Mouse (Mus musculus): ENCODE results near the gene Ddit4. TPM values are rescaled to one million over a fixed set of nuclear protein-coding genes. Genes with fewer than 3 reads are reported as not detected.
A peak's percentile ranks its signal among the peaks of the same experiment; 100 is the strongest.
"Not testable (repeated sequence)": the region's sequence is repeated elsewhere in the genome, so short reads cannot be mapped to it uniquely, and the experiment has no call there.

Gene Ddit4
- polyA plus RNA-seq (2014; fragmentation: Nextera tagmentation; extraction: Ambion mirVana), result 2.0 and 3.0 TPM in 2 replicates

DNA sequence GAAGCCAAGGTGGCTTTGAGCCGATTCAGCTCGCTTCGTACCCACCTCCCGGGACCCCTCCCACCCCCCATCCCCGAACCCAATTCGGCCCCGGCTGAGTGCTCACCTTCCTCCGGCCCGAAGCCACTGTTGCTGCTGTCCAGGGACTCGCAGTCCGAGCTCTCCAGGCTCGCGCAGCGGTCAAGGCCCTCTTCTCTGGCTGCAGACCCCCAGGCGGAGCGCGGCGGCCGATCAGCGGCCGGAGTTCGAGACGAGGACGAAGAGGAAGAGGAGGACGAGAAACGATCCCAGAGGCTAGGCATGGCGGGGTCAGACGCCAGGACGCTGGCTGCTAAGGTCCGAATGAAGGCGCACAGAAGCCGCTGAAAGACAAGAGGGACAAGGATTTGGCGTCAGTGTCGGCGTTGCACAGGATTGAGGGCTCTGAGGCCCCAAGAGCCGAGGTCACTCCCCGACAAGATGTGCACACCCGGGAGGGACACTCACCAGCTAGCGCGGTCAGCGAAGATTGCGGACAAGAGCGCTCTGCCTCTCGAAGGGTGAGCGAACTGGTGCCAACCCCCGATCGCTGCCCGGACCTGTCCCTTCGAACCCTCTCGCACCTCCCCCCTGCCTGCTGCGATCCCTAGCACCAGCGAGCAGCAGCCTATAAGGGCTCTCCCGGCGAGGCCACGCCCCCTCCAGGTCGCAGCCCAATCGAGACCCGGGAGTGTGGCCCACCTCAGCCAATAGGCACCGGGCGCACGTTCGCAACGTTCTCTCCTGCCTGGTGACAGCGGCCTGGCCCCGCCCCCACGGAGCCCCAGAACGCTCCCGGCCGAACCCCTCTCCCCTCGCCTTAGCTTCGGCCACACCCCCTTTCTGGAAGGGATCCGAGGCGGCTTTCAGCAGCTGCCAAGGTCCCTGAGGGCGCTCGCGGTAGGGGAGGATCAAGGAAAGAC, at the start of gene Ddit4:
TSS of gene Ddit4 (minus strand) at position 624 of the 941 bp plus-strand sequence.
- peak; percentile 99 for DNase-seq (ENCODE audit: low spot score)
- H3K9me3 ChIP-seq (ENCODE audit: control insufficient read depth, low read length), result no peaks in the 10 kb centered on the region
- peak; percentile 97 for ATAC-seq (replicated peaks; ENCODE audit: low FRiP score, low TSS enrichment, low read depth)
- H3K9ac ChIP-seq (ENCODE audit: low read length), result peak within 1 kb of the TSS; percentile 89
- under 1% methylated on average over 76 of the region's 76 CpGs for WGBS
- peaks cover 32% of the 10 kb centered on the region for H3K4me1 ChIP-seq (replicated peaks; ENCODE audit: control insufficient read depth, insufficient read depth, low read length)
- H3K4me2 ChIP-seq (ENCODE audit: low read length), result peak within 1 kb of the TSS; percentile 95
- 0 out of 2 replicates have a peak, but pooled peaks cover 5% of the 10 kb centered on the region for H3K36me3 ChIP-seq (ENCODE audit: control insufficient read depth, insufficient read depth, low read length)
- peak within 1 kb of the TSS; percentile 89 for H3K27ac ChIP-seq (ENCODE audit: low read depth)
- H3K4me3 ChIP-seq (ENCODE audit: low read depth, low read length), result peak within 1 kb of the TSS; percentile 96
- no peaks in the 10 kb centered on the region for H3K27me3 ChIP-seq (replicated peaks; ENCODE audit: control insufficient read depth, insufficient read depth, low read length)

DNA sequence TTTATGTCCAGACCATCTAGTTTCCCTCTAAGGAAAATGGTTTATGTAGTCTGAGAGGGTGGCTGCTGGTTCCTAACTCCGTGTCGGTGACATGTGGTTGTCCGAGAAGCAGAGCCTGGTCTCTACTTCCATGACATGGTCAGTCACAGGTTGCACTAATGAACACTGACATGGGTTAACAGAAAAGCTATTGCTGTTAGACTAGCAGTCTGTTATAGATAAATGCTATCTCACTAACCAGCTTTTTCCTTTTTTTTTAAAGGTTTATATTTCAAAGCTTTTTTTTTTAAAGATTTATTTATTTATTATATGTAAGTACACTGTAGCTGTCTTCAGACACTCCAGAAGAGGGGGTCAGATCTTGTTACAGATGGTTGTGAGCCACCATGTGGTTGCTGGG, 47.4 kb upstream of the Ddit4 start:
- WGBS, result 92% methylated on average over 3 of the region's 3 CpGs
- peaks cover 27% of the 10 kb centered on the region for H3K36me3 ChIP-seq (ENCODE audit: control insufficient read depth, insufficient read depth, low read length)
- no peak overlapping the region for H3K4me3 ChIP-seq (ENCODE audit: low read depth, low read length)
- H3K9me3 ChIP-seq (ENCODE audit: control insufficient read depth, low read length), result no peaks in the 10 kb centered on the region
- DNase-seq (ENCODE audit: low spot score) (no peak), ATAC-seq (replicated peaks; ENCODE audit: low FRiP score, low TSS enrichment, low read depth) (no peak)
- no peak overlapping the region for H3K4me2 ChIP-seq (ENCODE audit: low read length)
- no peak overlapping the region for H3K9ac ChIP-seq (ENCODE audit: low read length)
- no peak overlapping the region for H3K27ac ChIP-seq (ENCODE audit: low read depth)
- H3K4me1 ChIP-seq (replicated peaks; ENCODE audit: control insufficient read depth, insufficient read depth, low read length), result peaks cover 14% of the 10 kb centered on the region
- H3K27me3 ChIP-seq (replicated peaks; ENCODE audit: control insufficient read depth, insufficient read depth, low read length), result no peaks in the 10 kb centered on the region

DNA sequence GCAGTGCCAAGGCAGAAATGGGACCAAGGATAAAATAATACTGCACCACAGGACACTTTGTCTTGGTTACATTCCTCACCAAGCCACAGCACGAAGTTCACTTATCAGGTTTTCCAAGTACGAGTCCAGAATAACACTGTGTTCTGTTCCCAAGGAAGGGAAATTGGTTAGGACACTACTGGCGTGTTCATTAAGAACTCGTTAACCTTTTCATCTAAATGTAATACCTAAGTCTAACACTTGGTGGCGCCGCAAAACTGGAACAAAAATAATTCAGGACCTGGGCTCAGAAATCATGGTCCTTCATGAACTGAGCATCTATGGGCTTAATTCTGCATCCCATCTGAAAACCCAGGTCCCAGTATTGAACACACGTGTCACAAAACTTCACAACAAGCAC, 46.0 kb upstream of the Ddit4 start:
- Histone ChIP-seq H3K27ac (ENCODE audit: low read depth) (no peak overlapping the region), H3K9ac (ENCODE audit: low read length) (no peak overlapping the region), H3K4me2 (ENCODE audit: low read length) (no peak overlapping the region), H3K9me3 (ENCODE audit: control insufficient read depth, low read length) (no peaks in the 10 kb centered on the region), H3K4me3 (ENCODE audit: low read depth, low read length) (no peak overlapping the region), H3K4me1 (replicated peaks; ENCODE audit: control insufficient read depth, insufficient read depth, low read length) (peaks cover 9% of the 10 kb centered on the region; the same call in 1 of the 2 replicates), H3K27me3 (replicated peaks; ENCODE audit: control insufficient read depth, insufficient read depth, low read length) (no peaks in the 10 kb centered on the region), H3K36me3 (ENCODE audit: control insufficient read depth, insufficient read depth, low read length) (peaks cover 34% of the 10 kb centered on the region)
- WGBS, result 25% methylated on average over 7 of the region's 7 CpGs
- ATAC-seq (replicated peaks; ENCODE audit: low FRiP score, low TSS enrichment, low read depth) (no peak), DNase-seq (ENCODE audit: low spot score) (no peak)

GRCm38 (mm10) chr10:59995889-59996288, 44.3 kb upstream of the Ddit4 start:
- Histone ChIP-seq H3K9me3 (ENCODE audit: control insufficient read depth, low read length) (no peaks in the 10 kb centered on the region), H3K4me3 (ENCODE audit: low read depth, low read length) (no peak overlapping the region), H3K27ac (ENCODE audit: low read depth) (no peak overlapping the region), H3K4me1 (replicated peaks; ENCODE audit: control insufficient read depth, insufficient read depth, low read length) (no peaks in the 10 kb centered on the region), H3K9ac (ENCODE audit: low read length) (no peak overlapping the region), H3K27me3 (replicated peaks; ENCODE audit: control insufficient read depth, insufficient read depth, low read length) (no peaks in the 10 kb centered on the region), H3K36me3 (ENCODE audit: control insufficient read depth, insufficient read depth, low read length) (peaks cover 35% of the 10 kb centered on the region), H3K4me2 (ENCODE audit: low read length) (no peak overlapping the region)
- DNase-seq (ENCODE audit: low spot score), result no peak
- no peak for ATAC-seq (replicated peaks; ENCODE audit: low FRiP score, low TSS enrichment, low read depth)
- 95% methylated on average over 6 of the region's 6 CpGs for WGBS

DNA sequence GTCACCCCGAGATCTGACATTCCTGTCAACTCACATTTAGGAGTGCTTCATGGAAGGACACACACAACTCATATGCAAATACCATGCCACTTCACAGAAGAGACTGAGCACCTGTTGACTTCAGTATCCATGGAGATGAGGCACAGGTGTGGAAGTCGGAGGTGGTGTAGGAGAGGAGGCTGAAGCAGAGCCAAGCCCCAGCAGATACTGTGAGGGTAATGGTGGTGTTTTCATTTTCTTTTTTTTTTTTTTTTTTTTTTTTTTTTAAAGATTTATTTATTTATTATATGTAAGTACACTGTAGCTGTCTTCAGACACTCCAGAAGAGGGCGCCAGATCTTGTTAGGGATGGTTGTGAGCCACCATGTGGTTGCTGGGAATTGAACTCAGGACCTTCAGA, 42.2 kb upstream of the Ddit4 start:
- H3K4me2 ChIP-seq (ENCODE audit: low read length); H3K4me1 ChIP-seq (replicated peaks; ENCODE audit: control insufficient read depth, insufficient read depth, low read length); H3K9me3 ChIP-seq (ENCODE audit: control insufficient read depth, low read length); DNase-seq (ENCODE audit: low spot score); ATAC-seq (replicated peaks; ENCODE audit: low FRiP score, low TSS enrichment, low read depth); H3K27me3 ChIP-seq (replicated peaks; ENCODE audit: control insufficient read depth, insufficient read depth, low read length); H3K27ac ChIP-seq (ENCODE audit: low read depth); H3K9ac ChIP-seq (ENCODE audit: low read length); H3K4me3 ChIP-seq (ENCODE audit: low read depth, low read length): not testable (repeated sequence)
- WGBS, result 92% methylated on average over 2 of the region's 3 CpGs
- peaks cover 47% of the 10 kb centered on the region for H3K36me3 ChIP-seq (ENCODE audit: control insufficient read depth, insufficient read depth, low read length)

DNA sequence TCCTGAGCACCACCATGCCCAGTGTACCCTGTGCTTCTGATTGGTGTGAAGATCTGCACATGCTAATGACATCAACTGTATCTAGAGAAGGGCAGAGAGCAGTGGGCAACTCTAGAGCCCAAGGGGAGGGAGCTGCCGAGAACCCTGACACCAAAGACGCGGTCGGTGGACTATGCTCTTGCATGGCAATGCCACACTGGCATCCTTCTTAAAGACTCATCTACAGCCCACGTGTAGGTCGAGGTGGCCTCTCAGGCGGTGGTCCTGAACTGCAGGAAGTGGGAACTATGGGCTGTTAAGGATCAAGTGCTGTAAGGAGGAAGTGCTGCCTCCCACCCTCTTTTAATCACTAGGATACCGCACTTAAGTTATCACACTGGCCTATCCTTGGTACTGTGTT, 40.4 kb upstream of the Ddit4 start:
- Histone ChIP-seq H3K4me2 (ENCODE audit: low read length) (no peak overlapping the region), H3K27me3 (replicated peaks; ENCODE audit: control insufficient read depth, insufficient read depth, low read length) (no peaks in the 10 kb centered on the region), H3K36me3 (ENCODE audit: control insufficient read depth, insufficient read depth, low read length) (peaks cover 65% of the 10 kb centered on the region), H3K9ac (ENCODE audit: low read length) (no peak overlapping the region), H3K9me3 (ENCODE audit: control insufficient read depth, low read length) (no peaks in the 10 kb centered on the region), H3K27ac (ENCODE audit: low read depth) (no peak overlapping the region), H3K4me3 (ENCODE audit: low read depth, low read length) (no peak overlapping the region), H3K4me1 (replicated peaks; ENCODE audit: control insufficient read depth, insufficient read depth, low read length) (no peaks in the 10 kb centered on the region)
- 79% methylated on average over 8 of the region's 8 CpGs for WGBS
- ATAC-seq (replicated peaks; ENCODE audit: low FRiP score, low TSS enrichment, low read depth), result no peak
- no peak for DNase-seq (ENCODE audit: low spot score)

DNA sequence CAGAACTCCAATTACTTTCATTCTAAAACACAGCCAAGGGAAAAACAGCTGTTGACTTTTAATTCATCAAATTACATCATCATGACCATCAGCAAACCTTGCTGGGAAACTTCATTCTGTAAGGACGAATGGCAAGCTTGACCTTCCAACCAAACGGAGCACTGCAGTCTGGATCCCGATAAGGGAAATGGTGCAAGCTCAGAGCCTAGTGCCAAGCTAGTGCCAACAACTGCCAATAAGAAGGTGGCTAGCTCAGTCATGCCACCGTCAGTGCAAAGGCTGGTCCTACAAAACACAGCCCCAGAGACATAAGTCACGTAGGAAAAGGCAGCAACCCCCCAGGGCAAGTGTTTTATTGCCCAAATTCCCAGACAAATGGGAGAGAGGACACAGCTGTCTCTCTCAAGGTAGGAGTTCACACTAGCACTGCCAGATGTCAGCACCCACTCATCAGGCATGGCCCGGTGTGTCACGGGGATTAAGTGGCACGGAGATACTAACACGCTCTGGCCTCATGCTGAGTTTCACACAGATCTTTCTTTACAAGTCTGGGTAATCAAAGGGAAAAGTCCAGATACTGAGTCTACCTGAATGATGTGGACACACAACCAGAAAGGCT, 39.7 kb upstream of the Ddit4 start:
- peaks cover 68% of the 10 kb centered on the region for H3K36me3 ChIP-seq (ENCODE audit: control insufficient read depth, insufficient read depth, low read length)
- WGBS, result 71% methylated on average over 9 of the region's 9 CpGs
- no peak for ATAC-seq (replicated peaks; ENCODE audit: low FRiP score, low TSS enrichment, low read depth)

DNA sequence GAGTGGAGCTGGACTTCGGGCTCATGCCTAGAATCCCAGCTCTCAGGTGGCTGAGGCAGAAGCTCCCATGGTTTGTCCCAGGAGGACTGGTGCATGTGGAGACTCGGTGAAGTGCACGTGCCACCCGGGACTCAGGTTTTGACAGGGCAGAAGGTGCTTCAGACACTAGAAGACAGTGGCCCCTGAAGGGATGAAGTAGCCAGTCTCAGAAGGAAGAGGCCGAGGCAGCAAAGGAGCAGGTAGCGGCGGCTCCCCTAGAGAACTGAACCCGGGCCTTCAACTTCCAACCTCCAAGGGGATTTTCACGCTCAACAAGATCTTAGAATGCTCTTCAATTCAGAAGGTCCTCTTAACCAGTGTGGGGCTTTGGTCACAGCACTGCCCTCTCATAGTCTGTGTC, 38.8 kb upstream of the Ddit4 start:
- Histone ChIP-seq H3K36me3 (ENCODE audit: control insufficient read depth, insufficient read depth, low read length) (peaks cover 67% of the 10 kb centered on the region), H3K4me1 (replicated peaks; ENCODE audit: control insufficient read depth, insufficient read depth, low read length) (no peaks in the 10 kb centered on the region), H3K4me3 (ENCODE audit: low read depth, low read length) (no peak overlapping the region), H3K27ac (ENCODE audit: low read depth) (no peak overlapping the region), H3K9me3 (ENCODE audit: control insufficient read depth, low read length) (no peaks in the 10 kb centered on the region), H3K27me3 (replicated peaks; ENCODE audit: control insufficient read depth, insufficient read depth, low read length) (no peaks in the 10 kb centered on the region), H3K4me2 (ENCODE audit: low read length) (no peak overlapping the region), H3K9ac (ENCODE audit: low read length) (no peak overlapping the region)
- ATAC-seq (replicated peaks; ENCODE audit: low FRiP score, low TSS enrichment, low read depth) (no peak), DNase-seq (ENCODE audit: low spot score) (no peak)
- whole genome bisulfite sequencing, result 93% methylated on average over 9 of the region's 9 CpGs

More for the DNA sequence above, 39.7 kb upstream of the Ddit4 start:
- no peaks in the 10 kb centered on the region for H3K27me3 ChIP-seq (replicated peaks; ENCODE audit: control insufficient read depth, insufficient read depth, low read length)
- no peaks in the 10 kb centered on the region for H3K9me3 ChIP-seq (ENCODE audit: control insufficient read depth, low read length)
- no peak overlapping the region for H3K9ac ChIP-seq (ENCODE audit: low read length)
- DNase-seq (ENCODE audit: low spot score), result no peak
- H3K4me3 ChIP-seq (ENCODE audit: low read depth, low read length), result no peak overlapping the region
- no peaks in the 10 kb centered on the region for H3K4me1 ChIP-seq (replicated peaks; ENCODE audit: control insufficient read depth, insufficient read depth, low read length)
- H3K4me2 ChIP-seq (ENCODE audit: low read length), result no peak overlapping the region
- H3K27ac ChIP-seq (ENCODE audit: low read depth), result no peak overlapping the region

All from intestine, embryonic 14.5 days (tissue).